Mouse (Mus musculus): Measurements from ENCODE around the gene Nudt8.
"Not testable (repeated sequence)": the region's sequence is repeated elsewhere in the genome, so short reads cannot be mapped to it uniquely, and the experiment has no call there.

DNA sequence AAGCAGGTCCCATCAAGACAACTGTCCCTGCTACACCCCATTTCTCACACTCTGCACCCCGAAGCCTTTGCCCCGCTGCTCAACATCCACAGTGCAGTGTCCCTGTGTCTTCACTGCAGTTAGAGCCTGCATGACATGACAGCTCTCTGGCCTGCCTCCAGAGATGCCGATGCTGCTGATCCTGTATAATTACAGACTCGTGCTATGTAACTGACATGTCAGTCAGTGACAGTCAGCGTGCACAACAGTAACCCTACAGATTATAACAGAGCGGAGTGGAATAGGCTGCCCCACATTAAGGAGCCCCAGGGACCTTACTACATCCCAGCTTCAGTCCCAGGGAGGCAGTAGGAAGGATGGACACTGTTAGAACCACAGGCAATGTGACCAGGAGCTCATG, 38.6 kb upstream of the Nudt8 start:
- not testable (repeated sequence) for TF ChIP-seq EP300 (optimal IDR thresholded peaks at IDR 0.05); CTCF (IDR thresholded peaks at IDR 0.05; ENCODE audit: low read depth)
